Mouse (Mus musculus) stomach, postnatal 0 days (tissue): ENCODE measurements around the gene Srebf2. TPM values are rescaled to one million over a fixed set of nuclear protein-coding genes. Genes with fewer than 3 reads are reported as not detected.

Experiments
- ATAC-seq: fragments of 200-750 bp; cut with Nextera tagmentation; 2 replicates; pipeline ENCODE4 v1.8.0; 2017; ENCODE audit not compliant: low FRiP score, low TSS enrichment
- DNase-seq: peaks from one replicate; pipeline ENCODE4 v3.0.0-alpha.2; 2016; ENCODE audit warnings: low spot score
- H3K27ac ChIP-seq: fragments of 300-500 bp; sonication (generic); replicated peaks from 2 replicates; pipeline ENCODE4 v1.5.1; 2014; ENCODE audit warnings: mild to moderate bottlenecking, control low read depth
- H3K27me3 ChIP-seq: fragments of 300-500 bp; sonication (generic); 2 replicates; pipeline ENCODE4 v1.6.1; 2014; ENCODE audit warnings: low read length; ENCODE audit not compliant: control insufficient read depth, insufficient read depth
- H3K36me3 ChIP-seq: fragments of 300-500 bp; sonication (generic); 2 replicates; pipeline ENCODE4 v1.6.1; 2014; ENCODE audit warnings: low read length, mixed read lengths; ENCODE audit not compliant: control insufficient read depth, insufficient read depth
- H3K4me1 ChIP-seq: fragments of 300-500 bp; sonication (generic); replicated peaks from 2 replicates; pipeline ENCODE4 v1.6.1; 2014; ENCODE audit warnings: antibody characterized with exemption; ENCODE audit not compliant: control insufficient read depth, insufficient read depth
- H3K4me2 ChIP-seq: fragments of 300-500 bp; sonication (generic); replicated peaks from 2 replicates; pipeline ENCODE4 v1.6.1; 2014; ENCODE audit warnings: low read depth, mild to moderate bottlenecking, control low read depth, moderate library complexity
- H3K4me3 ChIP-seq: fragments of 300-500 bp; sonication (generic); 2 replicates; pipeline ENCODE4 v1.5.1; 2014; ENCODE audit warnings: low read depth, low read length, control low read depth
- H3K9ac ChIP-seq: fragments of 300-500 bp; sonication (generic); 2 replicates; pipeline ENCODE4 v1.6.1; 2014; ENCODE audit warnings: mild to moderate bottlenecking, low read length, control low read depth, mixed read lengths
- H3K9me3 ChIP-seq: fragments of 300-500 bp; sonication (generic); 2 replicates; pipeline ENCODE4 v1.6.1; 2016; ENCODE audit warnings: low read length; ENCODE audit not compliant: control insufficient read depth
- CTCF ChIP-seq: IDR thresholded peaks from 2 replicates; pipeline ENCODE4 v1.5.1; 2016; ENCODE audit warnings: antibody characterized with exemption, low read depth, mild to moderate bottlenecking, moderate library complexity
- EP300 ChIP-seq: optimal IDR thresholded peaks from 2 replicates; pipeline ENCODE3; 2016; ENCODE audit warnings: antibody characterized with exemption
- WGBS: fragments of 180-500 bp; shearing (Covaris S2); extraction: QIAGEN DNeasy Blood & Tissue Kit; methylation state at CpG from one replicate; pipeline ENCODE4 v1.1.7; 2014; 5-methylcytosine and 5-hydroxymethylcytosine counted together
- polyA plus RNA-seq: library from polyadenylated mRNA; unstranded; fragments of >200 nt; fragmentation: Nextera tagmentation; extraction: Ambion mirVana; gene quantifications from 2 replicates; pipeline ENCODE4 v1.2.1, GENCODE M21; 2015

Gene Srebf2
- polyA plus RNA-seq, 1 experiment from 2014 or later = 127 TPM

DNA sequence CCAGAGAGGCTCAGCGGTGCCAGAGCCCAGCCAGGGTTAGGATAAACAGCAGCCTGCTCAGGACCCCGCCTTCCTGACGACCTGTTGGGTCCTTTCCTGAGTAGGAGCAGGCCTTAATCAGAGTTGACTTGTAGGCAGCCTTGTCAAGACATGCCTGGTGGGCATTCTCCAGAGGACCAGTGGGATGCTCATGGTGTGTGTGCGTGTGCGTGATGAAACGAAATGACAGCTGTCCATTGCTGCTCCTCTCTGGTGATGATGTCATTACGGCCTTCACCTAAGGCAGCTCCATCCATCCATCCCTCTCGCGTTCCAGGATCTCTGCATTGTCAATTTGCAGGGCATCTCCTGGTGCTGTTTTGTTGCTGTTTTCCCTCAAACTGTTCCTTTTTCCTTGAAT lies 12.5 kb downstream of the Srebf2 start:
- ATAC-seq = no peak
- H3K4me1 ChIP-seq = peaks cover 15% of the 10 kb centered on the region
- WGBS = 64% methylated on average over 9 of the region's 9 CpGs
- no peak overlapping the region; the same call in 1 of the 2 replicates for H3K4me2 ChIP-seq
- H3K4me3 ChIP-seq = no peak overlapping the region
- no peak for TF ChIP-seq EP300
- TF ChIP-seq CTCF = no peak
- H3K9ac ChIP-seq = no peak overlapping the region
- peak overlapping the region; percentile 81 for H3K27ac ChIP-seq
- H3K36me3 ChIP-seq = no peaks in the 10 kb centered on the region
- no peaks in the 10 kb centered on the region for H3K9me3 ChIP-seq
- no peak for DNase-seq
- no peaks in the 10 kb centered on the region for H3K27me3 ChIP-seq

DNA sequence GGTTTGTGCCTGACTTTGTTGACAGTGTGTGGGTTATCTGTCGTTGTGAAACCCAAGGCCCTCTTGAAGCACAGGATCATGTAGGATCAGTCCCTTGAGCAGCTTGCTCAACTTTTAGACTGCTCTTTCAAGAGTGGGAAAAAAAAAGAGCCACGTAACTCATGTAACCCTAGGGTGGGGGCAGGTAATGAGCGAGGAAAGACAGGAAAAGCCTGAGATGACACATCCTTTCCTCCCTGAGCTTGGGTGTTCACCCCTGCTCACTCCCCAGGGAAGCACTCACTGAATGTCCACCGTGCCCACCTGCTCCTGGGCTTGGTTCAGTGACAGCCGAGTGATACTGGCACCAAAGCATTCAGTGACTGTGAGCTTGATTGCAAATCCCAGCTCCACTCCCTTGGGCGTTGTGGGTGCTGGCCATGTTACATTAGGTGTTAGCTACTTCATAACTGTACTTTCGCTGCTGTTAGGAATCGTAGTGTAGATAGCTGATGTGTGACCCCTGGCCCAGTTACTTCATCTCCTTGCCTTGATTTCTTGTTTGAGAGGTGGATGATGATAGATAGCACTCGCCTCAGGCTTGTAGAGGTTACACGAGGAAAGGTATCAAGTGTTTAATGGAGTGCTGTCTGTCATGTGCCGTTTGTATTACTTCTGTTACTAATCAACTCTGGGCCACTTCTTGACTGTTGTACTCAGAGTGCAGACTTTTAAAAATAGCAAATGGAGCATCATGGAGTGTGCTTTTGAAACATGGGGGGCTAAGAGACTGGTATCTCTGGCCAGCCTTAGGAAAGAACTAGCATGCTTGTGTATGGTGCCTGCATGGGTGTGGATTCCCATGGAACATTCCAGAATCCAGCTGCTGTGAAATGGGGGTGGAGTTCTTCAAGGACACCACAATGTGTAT lies 14.0 kb downstream of the Srebf2 start:
- ATAC-seq = peak; percentile 24; the same call in 1 of the 2 replicates
- peak overlapping the region; percentile 65 for H3K27ac ChIP-seq
- no peak overlapping the region; the same call in 1 of the 2 replicates for H3K9ac ChIP-seq
- peaks cover 15% of the 10 kb centered on the region for H3K4me1 ChIP-seq
- peak; percentile 72 for TF ChIP-seq EP300
- TF ChIP-seq CTCF = no peak
- WGBS = 49% methylated on average over 11 of the region's 11 CpGs
- H3K4me3 ChIP-seq = no peak overlapping the region
- H3K27me3 ChIP-seq = no peaks in the 10 kb centered on the region
- H3K9me3 ChIP-seq = no peaks in the 10 kb centered on the region
- no peaks in the 10 kb centered on the region for H3K36me3 ChIP-seq
- no peak overlapping the region for H3K4me2 ChIP-seq
- no peak for DNase-seq

- no peaks in the 10 kb centered on the region for H3K27me3 ChIP-seq
- H3K4me3 ChIP-seq = no peak overlapping the region
- DNase-seq = no peak
- no peaks in the 10 kb centered on the region for H3K36me3 ChIP-seq
- 83% methylated on average over 12 of the region's 12 CpGs for WGBS
- no peak for ATAC-seq
- no peaks in the 10 kb centered on the region for H3K9me3 ChIP-seq
- no peak overlapping the region for H3K4me2 ChIP-seq
- H3K9ac ChIP-seq = no peak overlapping the region
- TF ChIP-seq CTCF (no peak), EP300 (no peak)
- peak overlapping the region; percentile 24; the same call in 1 of the 2 replicates for H3K27ac ChIP-seq
- peaks cover 20% of the 10 kb centered on the region for H3K4me1 ChIP-seq
These were observed 15.1 kb downstream of the Srebf2 start for GRCm38 (mm10) chr15:82161965-82162600.

GRCm38 (mm10) chr15:82163356-82164060 lies 16.5 kb downstream of the Srebf2 start:
- Histone ChIP-seq H3K36me3 (no peaks in the 10 kb centered on the region), H3K4me3 (no peak overlapping the region), H3K4me2 (no peak overlapping the region; the same call in 1 of the 2 replicates), H3K9ac (no peak overlapping the region), H3K27ac (peak overlapping the region; percentile 84), H3K27me3 (no peaks in the 10 kb centered on the region), H3K4me1 (peaks cover 16% of the 10 kb centered on the region), H3K9me3 (no peaks in the 10 kb centered on the region)
- DNase-seq (no peak), ATAC-seq (no peak)
- TF ChIP-seq EP300 (no peak), CTCF (no peak)
- WGBS = 68% methylated on average over 10 of the region's 10 CpGs

DNA sequence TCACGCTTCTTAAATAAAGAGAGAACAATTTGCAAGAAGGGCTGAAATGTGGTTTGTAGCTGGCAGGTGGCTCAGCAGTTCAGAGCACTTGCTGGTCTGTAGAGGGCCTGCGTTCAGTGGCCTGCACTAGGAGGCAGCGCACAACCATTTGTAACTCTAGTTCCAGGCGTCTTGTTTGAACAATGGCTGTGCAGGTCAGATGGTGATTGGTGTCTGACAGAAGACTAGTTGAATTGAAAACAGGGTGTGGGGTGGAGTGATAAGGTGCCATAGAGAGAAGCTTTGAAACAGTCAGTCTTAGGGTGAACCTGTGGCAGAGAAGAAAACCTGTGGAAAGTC lies 17.0 kb downstream of the Srebf2 start:
- no peak overlapping the region for H3K9ac ChIP-seq
- 34% methylated on average over 4 of the region's 4 CpGs for WGBS
- peak overlapping the region; percentile 84 for H3K27ac ChIP-seq
- H3K36me3 ChIP-seq = no peaks in the 10 kb centered on the region
- no peaks in the 10 kb centered on the region for H3K9me3 ChIP-seq
- no peak for TF ChIP-seq EP300
- TF ChIP-seq CTCF = peak; percentile 30
- DNase-seq (peak; percentile 54), ATAC-seq (peak; percentile 38)
- peaks cover 14% of the 10 kb centered on the region for H3K4me1 ChIP-seq
- H3K4me3 ChIP-seq = no peak overlapping the region
- H3K27me3 ChIP-seq = no peaks in the 10 kb centered on the region
- H3K4me2 ChIP-seq = no peak overlapping the region; the same call in 1 of the 2 replicates
